ENCODE assay signal across 18 mouse cellular contexts in genomic region chr4:81273067-81273466, GRCm38 (mm10).
"Had no signal": no experiment of that assay in that cellular context is flagged by ENCODE, and none has a peak within 500 bp of the region (broad histone marks: within the 10 kb centered on the region; RNA-seq: fewer than 3 reads in every experiment).

No protein-coding gene starts in this region.

- H3K27me3 ChIP-seq: intestine, embryonic 15.5 days; limb, embryonic 12.5 days; limb, embryonic 15.5 days; liver, embryonic 13.5 days; midbrain, embryonic 12.5 days; midbrain, embryonic 15.5 days; neural tube, embryonic 13.5 days; stomach, embryonic 15.5 days had no signal

- H3K4me1 ChIP-seq: intestine, embryonic 15.5 days; limb, embryonic 12.5 days; limb, embryonic 15.5 days; liver, embryonic 13.5 days; midbrain, embryonic 15.5 days; neural tube, embryonic 13.5 days; stomach, embryonic 15.5 days had no signal

- H3K4me3 ChIP-seq: intestine, embryonic 15.5 days; limb, embryonic 12.5 days; limb, embryonic 15.5 days; liver, embryonic 13.5 days; midbrain, embryonic 12.5 days; midbrain, embryonic 15.5 days; myocyte; neural tube, embryonic 13.5 days; stomach, embryonic 15.5 days had no signal

- ATAC-seq: hindbrain, embryonic 16.5 days; intestine, embryonic 15.5 days; midbrain, embryonic 15.5 days had no signal

- DNase-seq: left cerebral cortex, postnatal 4 days; liver, embryonic 13.5 days; lung, adult 2 months; lung, postnatal 14 days; lung, postnatal 4 days; retina, postnatal 1 day; right cerebral cortex, postnatal 25 days; spleen, adult 18-20 months; thymus, postnatal 25 days had no signal

- H3K27ac ChIP-seq: intestine, embryonic 15.5 days; limb, embryonic 12.5 days; limb, embryonic 15.5 days; liver, embryonic 13.5 days; midbrain, embryonic 12.5 days; midbrain, embryonic 15.5 days; neural tube, embryonic 13.5 days; stomach, embryonic 15.5 days had no signal

- H3K36me3 ChIP-seq: intestine, embryonic 15.5 days; liver, embryonic 13.5 days; midbrain, embryonic 12.5 days; midbrain, embryonic 15.5 days; neural tube, embryonic 13.5 days; stomach, embryonic 15.5 days had no signal

- H3K9ac ChIP-seq: intestine, embryonic 15.5 days; limb, embryonic 12.5 days; limb, embryonic 15.5 days; liver, embryonic 13.5 days; midbrain, embryonic 12.5 days; midbrain, embryonic 15.5 days; neural tube, embryonic 13.5 days; stomach, embryonic 15.5 days had no signal

- H3K9me3 ChIP-seq: intestine, embryonic 15.5 days; limb, embryonic 12.5 days; limb, embryonic 15.5 days; liver, embryonic 13.5 days; midbrain, embryonic 12.5 days; midbrain, embryonic 15.5 days; neural tube, embryonic 13.5 days; stomach, embryonic 15.5 days had no signal

- H3K4me2 ChIP-seq: intestine, embryonic 15.5 days; limb, embryonic 12.5 days; limb, embryonic 15.5 days; liver, embryonic 13.5 days; midbrain, embryonic 12.5 days; midbrain, embryonic 15.5 days; neural tube, embryonic 13.5 days; stomach, embryonic 15.5 days had no signal
